ENCODE assay signal across 16 mouse cellular contexts in the genomic region with DNA sequence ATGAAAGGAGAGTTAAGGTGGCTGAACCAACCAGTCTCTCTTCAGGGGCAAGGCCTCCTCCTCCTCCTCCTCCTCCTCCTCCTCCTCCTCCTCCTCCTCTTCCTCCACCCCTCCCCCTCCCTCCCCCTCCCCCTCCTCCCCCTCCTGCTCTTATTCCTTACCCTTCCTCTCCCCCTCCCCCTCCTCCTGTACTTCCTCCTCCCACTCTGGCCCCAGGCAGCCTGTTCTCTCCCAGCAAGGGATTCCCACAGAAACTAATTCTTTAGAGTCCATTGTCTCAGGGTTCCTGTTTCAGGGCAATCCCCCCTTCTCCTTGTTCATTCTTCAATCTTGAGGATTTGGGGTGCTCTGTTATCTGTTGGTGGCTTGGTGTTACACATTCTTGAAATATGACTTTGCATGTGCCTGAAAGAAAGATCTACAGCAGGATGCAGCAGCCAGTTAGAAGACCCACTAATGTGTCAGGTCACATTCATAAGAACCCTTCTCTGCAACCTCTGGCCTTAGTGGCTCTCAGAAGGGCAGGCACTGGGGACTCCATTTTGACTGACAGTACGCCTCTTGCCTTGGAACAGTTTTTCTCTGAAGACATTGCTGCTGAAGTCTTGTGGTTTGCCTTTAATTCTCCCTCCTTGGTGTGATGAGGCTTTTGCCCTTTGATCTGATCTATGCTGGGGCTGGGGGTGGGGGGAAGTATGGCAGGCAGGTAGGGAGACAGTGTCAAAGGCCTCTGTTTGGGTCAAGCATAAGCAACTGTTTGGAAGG. TPM values are rescaled to one million over a fixed set of nuclear protein-coding genes. Genes with fewer than 3 reads are reported as not detected.
DNase-seq lines count a peak whose midpoint lies in the region; ATAC-seq lines count a peak whose summit lies in the region.
"Had no signal": no experiment of that assay in that cellular context is flagged by ENCODE, and none has a peak within 500 bp of the region (broad histone marks: within the 10 kb centered on the region; RNA-seq: fewer than 3 reads in every experiment).

No protein-coding gene starts in this region.

- ATAC-seq in activated CD4-positive, CD25-positive, alpha-beta regulatory T cell, adult 4 months: peak; percentile 30
- ATAC-seq: forebrain, embryonic 14.5 days; midbrain, embryonic 15.5 days had no signal

- intact Hi-C loops in left cerebral cortex, postnatal 10 days (cut with DNase I): no loop called here

- DNase-seq in embryo, embryonic 10.5 days (ENCODE audit: low spot score): peak; percentile 33
- DNase-seq in embryo, embryonic 10 days (ENCODE audit: low spot score): no peak
- peak; percentile 65 for DNase-seq in CD4-positive helper T cell, adult 2 months (ENCODE audit: low read depth, low spot score)
- peak; percentile 73 for DNase-seq in naive thymus-derived CD4-positive, alpha-beta T cell, adult 2 months (ENCODE audit: low read depth)
- no peak for DNase-seq in left cerebral cortex, postnatal 10 days (ENCODE audit: extremely low spot score in 1 of 2, low spot score in 2 of 2)
- DNase-seq in heart, postnatal 4 days: no peak
- no peak for DNase-seq in B cell, adult 2 months
- DNase-seq: cerebellum, adult 2 months; kidney, adult 18-20 months; lung, adult 18-20 months had no signal

RNA-seq across cellular contexts. Expression of gene Rab15, which starts 30.9 kb away (rescaled TPM):
- not detected for polyA plus RNA-seq in activated CD4-positive, CD25-positive, alpha-beta regulatory T cell, adult 4 months (2017; shearing (Covaris generic))
- total RNA-seq in left cerebral cortex, postnatal 10 days (2021): 100 to 1,000 TPM; 188 to 199 TPM
- 1 to 10 TPM; 2.6 to 3.6 TPM for total RNA-seq in heart, postnatal 4 days (2021)

RNA-seq across cellular contexts. Expression of gene Gpx2, which starts 58.2 kb away (rescaled TPM):
- polyA plus RNA-seq in activated CD4-positive, CD25-positive, alpha-beta regulatory T cell, adult 4 months (2017; shearing (Covaris generic)): not detected
- total RNA-seq in left cerebral cortex, postnatal 10 days (2021): under 1 TPM; 0.62 to 0.69 TPM
- total RNA-seq in heart, postnatal 4 days (2021): not detected
- total RNA-seq: gastrocnemius, adult 8-10 months had no signal
- polyA plus RNA-seq: forebrain, embryonic 14.5 days; hindbrain, embryonic 13.5 days; macrophage; midbrain, embryonic 15.5 days had no signal

Comparison
In these comparisons a context has a peak if more than half of its experiments do, and no peak if none do; other contexts are left out.
1. DNase-seq: peak in embryo, embryonic 10.5 days (single experiment), CD4-positive helper T cell, adult 2 months (single experiment) and naive thymus-derived CD4-positive, alpha-beta T cell, adult 2 months (single experiment); none in embryo, embryonic 10 days (single experiment), left cerebral cortex, postnatal 10 days (0 of 2), heart, postnatal 4 days (single experiment) and B cell, adult 2 months (0 of 2).
2. RNA of gene Rab15, which starts 30.9 kb away (total RNA-seq): 188 to 199 TPM in left cerebral cortex, postnatal 10 days; 2.6 to 3.6 TPM in heart, postnatal 4 days; every median in the first group is over 10 times any median in the second.